Mouse (Mus musculus): ENCODE measurements around the gene Sipa1l2.

Sipa1l2 gene

DNA sequence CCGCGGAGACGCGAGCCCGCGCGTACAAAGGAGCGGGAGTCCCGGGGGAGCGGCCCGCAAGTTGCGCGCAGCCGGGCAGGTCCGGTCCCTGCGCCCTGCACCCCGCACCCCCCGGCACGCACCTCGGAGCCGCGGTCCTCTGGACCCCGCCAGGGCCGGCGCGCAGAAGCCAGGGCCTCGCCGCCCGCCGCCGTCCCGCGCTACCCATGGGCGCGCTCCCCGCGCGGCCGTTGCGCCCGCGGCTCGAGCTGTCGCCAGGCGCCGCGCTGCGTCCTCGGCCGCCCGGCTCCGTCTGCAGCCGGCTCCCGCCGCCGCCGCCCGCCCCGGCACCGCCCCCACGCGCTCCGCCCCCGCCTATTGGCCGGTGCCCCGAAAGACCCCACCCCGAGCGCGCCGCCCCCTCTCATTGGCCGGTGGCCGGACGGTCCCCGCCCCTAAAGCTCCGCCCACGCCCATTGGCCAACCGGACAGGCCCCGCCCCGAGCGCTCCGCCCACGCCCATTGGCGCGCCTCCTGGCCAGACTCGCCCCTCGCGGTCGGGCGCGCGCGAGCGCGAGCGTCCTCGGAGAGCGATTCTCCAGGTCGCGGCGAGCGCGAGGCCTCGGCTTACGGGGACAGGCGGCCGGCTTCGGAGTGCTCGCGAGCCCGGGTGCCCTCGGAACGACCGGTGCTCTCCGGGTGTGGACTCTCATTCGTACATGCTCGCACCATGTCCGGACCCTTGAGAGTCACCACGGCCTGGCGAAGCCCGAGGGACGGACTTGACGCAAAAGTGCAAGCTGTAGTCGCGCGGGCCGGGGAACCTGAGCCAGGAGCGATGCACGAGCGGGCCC lies at the start of gene Sipa1l2:
Gene Sipa1l2, minus strand, starts transcription at position 276 of the 833 bp plus-strand sequence.
- DNase-seq (ENCODE audit: low spot score in 2 of 2), result peak; percentile 97 to 99

DNA sequence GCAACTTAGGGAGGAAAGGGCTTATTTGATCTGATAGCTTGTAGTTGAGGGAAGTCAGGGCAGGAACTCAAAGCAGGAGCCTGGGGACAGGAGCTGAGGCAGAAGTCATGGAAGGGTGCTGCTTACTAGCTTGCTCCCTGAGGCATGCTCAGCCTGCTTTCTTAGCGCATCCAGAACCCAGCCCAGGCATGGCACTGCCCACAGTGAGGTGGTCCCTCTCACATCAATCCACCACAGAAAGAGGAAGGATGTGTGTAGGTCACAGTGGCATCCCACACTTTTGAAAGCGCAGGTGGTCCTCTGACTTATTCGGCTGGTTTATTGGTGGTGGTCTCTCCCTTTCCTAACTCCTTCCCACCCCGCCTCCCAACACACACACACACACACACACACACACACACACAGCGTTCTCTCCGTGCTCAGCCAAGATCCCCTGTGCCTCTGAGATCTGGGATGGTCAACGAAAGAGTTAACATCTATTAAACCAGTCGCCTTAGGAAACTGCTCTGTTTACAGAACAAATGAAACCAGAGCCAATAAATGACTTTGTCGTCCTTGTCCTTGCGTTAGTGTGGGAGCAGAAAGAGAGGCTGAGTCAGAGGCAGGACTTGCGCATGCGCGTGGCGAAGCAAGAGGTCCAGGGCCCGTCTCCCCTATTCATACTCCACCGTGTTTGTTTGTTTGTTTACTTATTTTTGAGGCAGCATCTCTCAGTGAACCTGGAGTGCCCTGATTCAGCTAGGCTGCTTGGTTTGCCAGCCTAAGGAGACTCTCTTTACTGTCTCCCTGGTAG lies 49.1 kb upstream of the Sipa1l2 start:
- no peak for DNase-seq (ENCODE audit: low spot score in 2 of 2)

DNA sequence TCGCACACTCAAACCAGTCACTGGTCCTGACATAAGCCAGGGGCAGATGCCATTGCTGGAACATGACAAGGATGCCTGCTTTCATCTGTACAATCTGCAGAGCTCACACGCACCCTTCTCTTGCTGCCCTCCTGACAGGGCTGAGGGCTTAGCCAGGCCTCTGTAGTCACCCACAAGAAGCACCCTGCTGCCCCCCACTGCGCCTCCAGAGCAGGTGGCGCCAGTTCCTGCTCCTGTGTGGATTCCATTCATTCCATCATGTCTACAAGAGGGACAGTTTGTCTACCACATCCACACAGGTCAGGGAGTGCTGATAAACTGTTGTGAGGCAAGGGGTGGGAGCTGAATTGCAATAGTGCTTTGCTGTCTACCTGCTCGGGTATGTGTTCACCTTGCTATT lies 47.3 kb upstream of the Sipa1l2 start:
- DNase-seq (ENCODE audit: low spot score in 2 of 2), result no peak

DNA sequence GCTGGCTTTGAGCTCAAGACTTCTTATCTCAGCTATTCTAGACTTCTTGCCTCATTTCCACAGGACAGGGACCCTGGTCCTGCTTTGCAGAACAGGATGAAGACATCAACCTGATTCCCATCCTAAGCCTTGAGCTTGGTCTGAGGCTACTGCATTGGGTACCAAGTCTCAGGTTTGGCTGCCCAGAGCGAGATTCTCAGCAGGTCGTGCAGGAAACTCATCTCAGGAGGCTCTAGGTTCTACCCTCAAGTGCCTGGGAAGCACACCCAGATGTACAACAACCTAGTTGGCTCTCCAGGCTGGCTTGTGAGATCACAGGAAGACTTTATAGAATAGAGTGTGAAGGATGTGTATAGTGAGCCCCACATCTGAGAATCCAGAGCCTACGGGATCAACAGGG lies 46.4 kb upstream of the Sipa1l2 start:
- DNase-seq (ENCODE audit: low spot score in 2 of 2), result no peak

DNA sequence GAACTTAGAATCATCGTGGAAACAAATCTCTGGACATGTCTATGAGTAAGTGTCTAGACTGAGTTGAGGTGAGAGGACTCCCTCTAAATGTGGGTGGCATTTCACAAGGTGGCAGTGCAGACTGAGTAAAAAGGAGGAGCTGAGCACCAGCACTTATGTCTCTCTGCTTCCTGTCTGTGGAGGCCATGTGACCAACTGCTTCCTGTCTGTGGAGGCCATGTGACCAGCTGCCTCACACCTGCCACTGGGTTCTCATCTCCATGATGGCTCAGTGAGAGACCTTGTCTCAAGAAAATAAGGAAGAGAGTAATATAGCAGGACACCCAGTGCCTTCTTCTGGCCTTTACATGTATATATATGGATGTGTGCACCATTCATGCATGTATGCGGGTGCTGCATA lies 43.9 kb upstream of the Sipa1l2 start:
- no peak for DNase-seq (ENCODE audit: low spot score in 2 of 2)

DNA sequence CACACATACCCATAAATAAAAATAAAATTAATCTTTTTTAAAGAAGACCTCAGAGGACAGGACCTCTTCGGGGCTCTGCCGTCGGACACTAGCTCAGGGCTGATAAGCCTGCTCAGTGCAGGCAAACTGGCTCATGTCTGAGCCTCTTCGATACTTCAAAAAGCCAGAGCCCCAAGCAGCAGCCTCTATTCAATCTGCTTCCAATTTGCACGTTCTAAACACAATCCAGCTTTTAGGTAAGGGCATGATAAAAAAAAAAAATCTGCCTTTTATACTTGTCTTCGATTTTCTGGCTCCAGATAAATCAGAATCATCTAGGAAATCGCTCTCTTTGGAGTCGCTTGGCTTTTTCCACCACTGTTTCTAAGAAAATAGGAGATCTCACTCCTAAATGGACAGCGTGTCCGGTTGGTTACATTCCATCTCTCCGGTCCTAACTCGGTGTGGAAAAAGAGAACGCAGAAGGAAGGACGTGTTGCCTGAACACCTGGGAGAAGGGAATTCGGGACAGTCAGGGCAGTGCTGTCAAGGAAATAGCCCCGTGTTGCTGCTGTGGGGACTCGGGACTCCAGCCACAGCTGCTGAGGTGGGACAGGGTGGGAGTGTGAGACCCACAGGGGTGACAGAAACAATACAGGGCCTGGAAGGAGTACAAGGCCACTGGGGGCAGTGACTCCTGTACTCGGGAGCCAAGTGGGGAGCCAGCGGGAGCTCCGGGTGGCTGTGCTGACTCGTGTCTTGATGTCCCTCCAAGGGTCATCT lies 42.4 kb upstream of the Sipa1l2 start:
- no peak for DNase-seq (ENCODE audit: low spot score in 2 of 2)

DNA sequence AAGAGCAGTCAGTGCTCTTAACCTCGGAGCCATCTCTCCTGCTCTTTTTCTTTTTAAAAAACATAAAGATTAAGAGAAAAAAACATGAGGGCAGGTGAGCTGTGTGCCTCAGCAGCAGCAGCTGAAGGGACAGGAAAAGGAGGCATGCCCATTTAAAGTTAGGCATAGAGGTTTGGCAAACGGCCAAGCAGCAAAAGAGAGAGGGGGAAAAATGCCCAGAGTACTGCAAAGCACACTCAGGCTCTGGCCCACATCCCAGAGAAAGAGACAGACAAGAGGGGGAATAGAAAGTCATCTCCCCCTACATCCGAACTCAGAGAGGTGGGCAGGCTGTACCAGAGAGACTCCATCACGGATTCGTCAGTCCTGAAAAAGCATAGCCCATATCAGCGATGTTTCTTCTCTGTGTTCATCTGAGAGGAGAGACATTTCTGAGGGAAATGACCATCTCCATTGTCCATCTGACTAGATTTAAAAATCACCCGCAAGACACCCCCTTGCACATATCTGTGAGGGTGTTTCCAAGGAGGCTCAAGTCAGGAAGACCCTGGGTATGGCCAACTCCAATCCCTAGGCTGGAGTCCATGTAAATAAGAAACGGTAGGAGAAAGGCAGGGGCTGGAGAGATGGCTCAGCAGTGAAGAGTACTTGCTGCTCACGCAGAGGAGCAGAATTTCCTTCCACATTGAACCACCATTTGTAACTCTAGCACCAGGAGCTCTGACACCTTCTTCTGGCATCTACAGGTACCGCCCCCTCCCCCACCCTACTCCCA lies 41.6 kb upstream of the Sipa1l2 start:
- no peak for DNase-seq (ENCODE audit: low spot score in 2 of 2)

DNA sequence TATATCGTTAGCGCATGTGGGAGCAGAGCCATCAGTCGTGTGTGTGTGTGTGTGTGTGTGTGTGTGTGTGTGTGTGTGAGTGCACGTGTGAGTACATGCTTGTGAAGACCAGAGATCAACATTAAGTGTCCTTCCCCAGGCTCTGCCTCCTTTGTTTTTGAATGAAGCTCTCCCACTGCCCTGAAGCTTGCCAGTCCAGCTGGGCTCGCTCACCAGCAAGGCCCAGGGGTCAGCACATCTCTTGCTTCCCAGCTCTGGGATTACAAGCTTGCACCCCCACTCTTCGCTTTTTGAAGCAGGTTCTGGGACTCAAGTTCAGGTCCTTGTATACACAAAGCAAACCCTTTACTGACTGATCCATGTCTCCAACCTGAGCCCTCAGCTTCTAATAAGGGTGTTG lies 40.1 kb upstream of the Sipa1l2 start:
- DNase-seq (ENCODE audit: low spot score in 2 of 2), result no peak

DNA sequence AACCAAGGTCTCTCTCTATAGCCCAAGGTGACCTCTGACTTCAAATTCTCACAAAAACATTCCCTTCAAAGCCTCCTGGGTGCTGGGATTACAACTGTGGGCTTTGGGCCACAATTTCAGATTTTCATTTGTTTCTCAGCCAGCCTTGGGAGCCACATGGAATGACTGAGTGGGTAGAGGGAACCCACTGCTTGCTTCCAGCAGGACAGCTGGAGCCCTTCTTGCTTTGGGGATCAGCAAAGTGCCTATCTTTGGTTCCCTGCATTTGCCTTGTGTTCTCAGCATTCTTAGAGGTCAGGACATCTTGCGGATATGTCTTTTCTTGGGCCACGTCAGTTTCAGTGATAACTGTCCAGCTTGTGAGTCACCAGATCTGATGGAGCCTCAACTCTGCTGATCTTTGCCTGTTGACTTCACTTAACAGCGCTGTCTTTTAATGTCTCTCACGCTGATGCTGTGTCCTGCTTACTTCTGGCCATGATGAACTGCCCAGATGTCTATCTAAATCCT lies 38.2 kb upstream of the Sipa1l2 start:
- DNase-seq (ENCODE audit: low spot score in 2 of 2), result no peak

DNA sequence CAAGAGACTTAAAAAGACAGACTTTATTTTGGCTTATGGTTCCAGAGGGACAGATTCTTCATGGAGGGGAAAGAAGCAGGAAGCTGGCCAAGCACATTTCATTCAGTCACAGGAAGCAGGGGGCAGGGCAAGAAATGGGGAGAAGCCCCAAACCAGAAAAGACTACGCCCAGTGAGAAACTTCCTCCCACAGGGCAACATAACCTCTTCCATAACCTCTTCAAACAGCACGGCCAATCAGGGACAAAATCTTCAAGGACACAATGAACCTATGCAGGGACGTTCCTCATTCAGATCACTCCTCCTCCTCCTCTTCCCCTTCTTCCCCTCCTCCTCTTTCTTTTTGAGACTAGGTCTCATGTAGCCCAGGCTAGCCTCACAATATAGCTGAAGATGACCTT lies 37.3 kb upstream of the Sipa1l2 start:
- no peak for DNase-seq (ENCODE audit: low spot score in 2 of 2)

DNA sequence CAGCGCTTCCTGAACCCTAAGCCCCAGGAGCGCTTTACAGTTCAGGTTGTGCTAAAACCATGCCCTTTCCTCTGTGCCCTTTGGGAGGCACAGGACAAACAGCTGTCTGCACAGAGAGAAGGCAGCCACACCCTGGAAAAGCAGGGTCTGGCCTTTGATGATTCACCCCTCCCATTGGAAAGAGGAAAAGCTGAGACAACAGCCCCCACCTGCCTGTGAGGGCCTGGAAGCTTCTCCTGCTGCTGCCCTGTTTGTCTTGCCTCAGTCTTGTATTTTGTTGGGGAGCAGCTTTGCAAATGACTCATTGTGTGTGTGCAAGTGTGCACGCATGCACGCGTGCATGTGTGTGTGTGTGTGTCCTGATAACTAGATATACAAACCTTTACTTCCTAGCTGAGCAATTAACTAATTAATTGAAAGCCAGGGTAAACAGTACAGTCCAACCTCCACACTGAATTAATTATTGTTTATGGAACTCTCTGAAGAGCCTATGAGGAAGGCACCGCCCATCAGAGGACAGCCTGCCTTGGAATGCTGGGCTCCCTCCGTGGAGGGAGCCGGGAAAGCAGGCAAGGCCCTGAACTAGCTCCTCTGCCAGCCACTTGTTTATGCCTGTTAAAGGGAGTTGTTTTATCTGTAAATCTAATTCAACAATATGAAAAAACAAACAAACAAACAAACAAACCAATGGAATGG lies 35.4 kb upstream of the Sipa1l2 start:
- no peak for DNase-seq (ENCODE audit: low spot score in 2 of 2)

DNA sequence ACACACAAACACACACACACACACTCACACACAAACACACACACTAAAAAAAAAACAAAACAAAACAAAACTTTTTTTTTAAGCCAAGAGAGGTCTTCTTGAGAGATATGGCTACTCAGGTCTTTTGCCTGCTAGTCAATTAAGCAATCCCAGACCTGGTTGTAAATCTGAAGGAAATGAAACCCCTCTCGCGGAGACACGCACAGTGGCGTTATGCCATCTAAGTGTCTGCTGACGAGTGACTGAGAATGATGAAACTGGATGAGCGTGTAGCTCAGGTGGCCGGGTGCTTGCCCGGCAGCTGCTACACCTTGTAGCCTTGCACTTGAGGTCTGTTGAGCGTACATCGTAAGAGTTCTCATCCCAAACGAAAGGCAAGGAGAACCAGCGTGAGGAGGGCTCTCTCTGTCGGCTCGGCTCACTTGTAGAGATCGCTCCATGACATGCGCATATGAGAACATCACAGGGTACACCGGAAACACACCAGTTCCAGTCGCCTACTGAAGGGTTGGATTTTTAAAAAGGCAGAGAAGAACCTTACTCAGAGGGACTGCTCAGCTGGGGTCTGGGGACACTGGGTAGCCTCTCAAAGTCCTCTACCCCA lies 34.7 kb upstream of the Sipa1l2 start:
- no peak for DNase-seq (ENCODE audit: low spot score in 2 of 2)

DNA sequence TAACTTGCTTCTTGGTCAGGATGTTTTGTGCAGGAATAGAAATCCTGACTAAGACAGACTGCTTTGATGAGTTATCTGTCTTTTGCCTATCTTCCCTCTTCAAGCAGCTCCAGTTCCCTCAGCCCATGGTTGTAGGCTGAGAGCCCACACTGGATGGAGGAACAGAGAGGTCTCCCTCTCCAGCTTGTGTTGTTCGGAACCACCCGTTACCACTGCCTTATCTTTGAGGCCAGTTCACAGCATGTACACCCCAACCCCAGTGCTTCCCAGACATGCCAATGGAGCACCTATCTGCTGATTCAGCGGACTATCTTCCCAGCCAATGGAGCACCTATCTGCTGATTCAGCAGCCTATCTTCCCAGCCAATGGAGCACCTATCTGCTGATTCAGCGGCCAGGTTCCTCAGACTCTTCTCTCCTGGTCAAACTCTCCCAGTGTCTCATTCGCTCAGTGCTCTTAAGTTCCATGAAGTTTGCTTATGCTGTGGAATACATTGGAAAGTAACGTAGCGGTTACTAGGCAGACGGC lies 33.8 kb upstream of the Sipa1l2 start:
- no peak for DNase-seq (ENCODE audit: low spot score in 2 of 2)

DNA sequence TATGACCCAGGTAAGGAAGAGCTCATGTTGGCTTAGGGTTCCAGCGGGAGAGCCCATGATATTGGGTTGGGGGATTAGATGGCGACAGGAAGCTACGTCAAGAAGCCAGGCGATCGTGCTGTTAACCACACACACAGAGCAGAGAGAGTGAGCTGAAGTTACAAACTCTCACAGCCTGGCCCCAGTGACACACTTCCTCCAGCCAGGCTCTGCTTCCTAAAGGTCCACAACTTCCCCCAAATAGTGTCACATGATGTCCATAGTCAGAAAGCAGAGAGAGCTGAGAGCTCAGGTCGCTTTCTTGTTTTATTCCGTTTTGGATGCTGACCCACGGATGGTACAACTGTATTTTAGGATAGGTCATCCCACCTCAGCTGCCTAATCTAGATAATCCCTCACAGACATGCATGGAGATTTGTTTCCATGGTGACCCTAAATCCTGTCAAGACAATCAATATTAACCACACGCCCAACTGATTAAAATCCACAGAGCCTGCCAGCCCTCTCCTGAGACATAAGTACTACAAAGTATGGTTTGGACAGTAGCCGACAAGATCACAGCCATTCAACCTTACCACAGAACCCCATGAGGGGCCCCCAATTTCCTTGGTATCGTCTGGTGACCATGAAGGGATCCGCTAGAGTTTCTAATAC lies 30.6 kb upstream of the Sipa1l2 start:
- DNase-seq (ENCODE audit: low spot score in 2 of 2), result no peak

DNA sequence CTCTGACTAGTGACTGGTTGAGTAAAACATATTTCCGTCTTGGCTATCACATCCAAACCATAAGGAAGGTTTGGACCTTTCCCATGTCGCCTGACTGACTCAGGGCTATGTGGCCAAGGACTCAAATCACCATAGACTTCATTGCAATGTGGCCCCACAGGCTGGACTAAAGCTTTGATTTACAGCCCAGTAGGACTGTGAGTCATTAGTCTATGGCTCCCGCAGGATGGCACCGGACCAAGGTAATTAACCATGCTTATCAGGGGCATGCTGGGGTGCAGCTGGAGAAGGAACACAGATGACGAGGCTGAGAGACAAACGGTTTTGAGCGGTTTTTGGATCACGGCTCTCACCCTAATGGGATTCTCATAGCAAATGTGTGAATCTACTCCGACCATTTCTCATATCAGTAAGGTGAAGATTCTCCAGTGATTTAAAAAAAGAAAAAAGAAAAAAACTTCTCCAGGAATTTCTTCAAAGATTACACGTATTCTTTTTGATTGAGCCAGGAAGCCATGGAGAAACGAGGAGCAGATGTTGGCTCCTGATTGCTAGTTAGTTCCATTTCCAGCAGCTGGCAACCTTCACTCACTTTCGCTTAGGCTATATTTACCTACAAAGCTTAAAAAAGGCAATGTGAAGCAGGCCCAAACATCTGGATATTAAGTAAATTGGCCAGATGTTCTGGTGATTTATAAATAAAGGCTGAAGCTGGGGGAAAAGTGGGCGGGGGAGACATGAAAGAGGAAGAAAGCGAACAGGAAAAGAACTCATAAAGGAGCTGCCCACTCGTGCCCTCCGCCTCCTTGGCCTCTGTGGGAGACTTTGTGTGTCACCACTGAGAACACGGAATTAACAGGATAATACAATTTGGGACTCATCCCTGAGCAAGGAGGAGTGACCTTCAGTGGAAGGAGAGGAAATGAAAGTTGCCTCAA lies 26.2 kb upstream of the Sipa1l2 start:
- no peak for DNase-seq (ENCODE audit: low spot score in 2 of 2)

DNA sequence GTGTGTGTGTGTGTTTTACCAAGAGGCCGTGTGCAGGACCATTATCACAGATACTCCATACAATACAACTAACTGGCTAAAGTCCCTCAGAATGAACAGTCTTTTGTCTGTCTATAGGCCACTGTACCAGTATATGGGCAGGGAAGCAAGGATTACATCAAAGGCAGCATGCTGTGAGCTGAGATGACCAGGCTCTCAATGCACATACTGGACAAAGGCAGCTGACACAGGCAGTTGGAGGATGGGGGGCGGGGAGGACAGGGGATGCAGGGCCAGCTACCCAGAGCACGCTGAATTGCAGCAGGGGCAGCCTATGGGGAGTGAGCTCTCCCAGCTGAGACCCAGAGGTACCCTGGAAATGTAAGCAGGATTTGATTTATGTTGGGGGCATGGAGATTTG lies 20.8 kb upstream of the Sipa1l2 start:
- no peak for DNase-seq (ENCODE audit: low spot score in 2 of 2)

DNA sequence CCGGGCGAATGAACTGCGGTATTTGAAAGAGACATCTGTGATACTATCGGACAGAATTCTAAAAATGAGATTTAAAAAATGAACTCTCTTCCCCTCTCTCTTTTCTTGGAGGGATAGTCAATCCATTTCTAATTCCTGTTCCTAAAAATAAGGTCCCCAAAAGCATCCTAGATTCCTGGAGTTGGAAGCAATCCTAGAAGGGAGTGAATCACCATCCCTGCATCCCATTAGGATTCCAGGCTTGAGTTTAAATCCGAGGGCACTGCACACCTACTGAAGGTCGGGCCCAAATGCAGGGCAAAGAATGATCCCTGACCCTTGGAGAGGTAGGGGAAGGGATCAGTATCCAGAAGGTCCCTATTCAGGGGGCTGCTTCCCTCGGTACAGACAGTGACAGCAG lies 17.0 kb upstream of the Sipa1l2 start:
- DNase-seq (ENCODE audit: low spot score in 2 of 2), result no peak

DNA sequence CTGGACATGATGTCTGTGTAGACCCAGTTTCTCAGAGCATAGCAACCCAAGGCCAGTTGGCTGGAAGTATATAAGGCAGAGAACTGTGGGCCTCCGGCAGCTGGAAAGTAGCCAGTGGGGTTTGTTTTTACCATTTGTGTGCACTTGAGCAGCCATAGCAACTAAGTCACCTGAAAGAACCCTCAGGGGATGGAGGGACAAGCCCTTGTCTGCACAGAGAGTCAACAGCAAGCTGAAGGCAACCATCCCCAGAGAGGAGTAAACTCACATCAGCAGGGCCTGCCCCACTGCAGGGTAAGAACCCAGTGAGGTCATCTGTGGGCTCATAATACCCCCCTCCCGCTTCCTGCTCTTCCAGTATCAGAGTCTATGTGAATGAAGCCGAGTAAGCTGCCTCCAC lies 14.7 kb upstream of the Sipa1l2 start:
- no peak for DNase-seq (ENCODE audit: low spot score in 2 of 2)

Measured in spleen, postnatal 4 days (tissue).